Mouse (Mus musculus): ENCODE measurements around the gene Fam47e.
"Not testable (repeated sequence)": the region's sequence is repeated elsewhere in the genome, so short reads cannot be mapped to it uniquely, and the experiment has no call there.

Gene Fam47e

GRCm38 (mm10) chr5:92554891-92555511 lies at the start of gene Fam47e:
Fam47e (plus strand) TSS chr5:92555069.
- no peak for DNase-seq

- peak; percentile 97 for DNase-seq
Measured at GRCm38 (mm10) chr5:92505402-92505865, 49.4 kb upstream of the Fam47e start.

GRCm38 (mm10) chr5:92506301-92506729 lies 48.6 kb upstream of the Fam47e start:
- DNase-seq, result peak; percentile 40

DNA sequence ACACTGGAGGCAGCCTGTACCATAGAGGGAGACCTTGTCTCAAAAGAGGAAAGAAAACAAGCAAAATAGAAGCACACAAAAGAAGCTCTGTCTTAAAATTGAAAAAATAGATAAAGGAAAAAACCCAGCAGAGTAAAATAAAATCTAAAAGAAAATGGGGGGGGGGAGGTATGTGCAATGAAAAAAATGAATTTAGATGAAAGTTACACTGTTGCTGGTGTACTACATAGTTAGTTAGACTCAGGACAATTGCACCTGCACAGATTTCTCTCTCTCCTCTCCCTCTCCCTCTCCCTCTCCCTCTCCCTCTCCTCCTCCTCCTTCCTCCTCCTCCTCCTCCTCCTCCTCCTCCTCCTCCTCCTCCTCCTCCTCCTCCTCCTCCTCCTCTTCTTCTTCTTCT lies 48.1 kb upstream of the Fam47e start, which contains the start of gene Scarb2:
Scarb2 (minus strand) TSS at position 101 of the 400 bp plus-strand sequence.
- DNase-seq, result no peak

DNA sequence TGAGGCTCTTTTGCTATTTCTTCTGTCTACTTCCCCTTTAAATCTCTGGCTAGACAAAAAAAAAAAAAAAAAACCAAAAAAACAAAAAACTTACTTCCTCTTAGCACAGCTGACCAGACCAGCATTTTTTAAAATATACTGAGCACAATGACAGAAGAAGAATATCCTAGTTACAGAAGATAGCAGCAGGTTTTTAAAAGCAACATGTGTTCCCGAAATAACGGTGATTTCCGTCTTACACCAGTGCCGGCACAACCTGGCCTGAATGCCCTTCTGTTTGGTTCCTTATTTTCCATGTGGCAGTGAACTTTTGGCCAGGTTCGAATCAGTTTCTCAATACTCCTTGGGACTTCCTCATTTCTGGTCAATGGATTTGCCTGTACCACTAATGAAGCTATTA lies 46.0 kb upstream of the Fam47e start:
- DNase-seq, result no peak

DNA sequence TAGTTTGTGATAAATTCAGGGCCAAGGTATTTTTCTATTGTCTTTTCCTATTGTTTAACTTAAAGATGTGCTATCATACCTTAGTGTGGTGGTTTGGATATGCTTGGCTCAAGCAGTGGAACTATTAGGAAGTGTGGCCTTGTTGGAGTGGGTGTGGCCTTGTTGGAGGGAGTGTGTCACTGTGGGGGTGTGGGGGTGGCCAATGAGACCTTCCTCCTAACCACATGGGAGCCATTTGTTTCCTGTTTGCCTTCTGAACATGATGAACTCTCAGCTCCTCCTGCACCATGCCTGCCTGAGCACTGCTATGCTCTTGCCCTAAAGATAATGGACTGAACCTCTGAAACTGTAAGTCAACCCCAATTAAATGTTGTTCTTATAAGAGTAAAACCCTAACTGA lies 43.6 kb upstream of the Fam47e start:
- DNase-seq, result no peak

- no peak for DNase-seq
Measured at GRCm38 (mm10) chr5:92512066-92512465, 42.8 kb upstream of the Fam47e start.

- not testable (repeated sequence) for DNase-seq
Measured at GRCm38 (mm10) chr5:92521131-92521530, 33.7 kb upstream of the Fam47e start.

GRCm38 (mm10) chr5:92524821-92525258 lies 30.0 kb upstream of the Fam47e start:
- DNase-seq, result peak; percentile 59

GRCm38 (mm10) chr5:92539698-92540097 lies 15.2 kb upstream of the Fam47e start:
- no peak for DNase-seq

DNA sequence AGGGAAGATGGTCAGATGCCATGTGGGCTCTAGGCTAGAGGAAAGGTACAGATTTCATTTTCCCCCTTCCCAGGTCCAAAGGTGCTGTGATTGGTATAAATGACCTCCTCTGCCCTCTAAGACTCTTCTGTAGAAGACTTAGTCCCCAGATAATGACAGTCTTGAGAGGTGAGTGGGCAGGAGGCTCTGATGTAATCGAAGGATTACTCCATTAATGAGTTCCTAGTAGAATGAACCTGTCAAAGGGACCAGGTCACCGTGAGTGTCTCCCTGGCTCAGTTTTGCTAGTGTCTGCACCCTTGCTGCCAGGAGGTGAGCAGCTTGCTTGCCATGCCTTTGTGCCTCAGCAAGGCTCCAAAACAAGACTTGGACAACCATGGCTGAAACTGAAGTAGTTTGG lies 2.3 kb upstream of the Fam47e start:
- DNase-seq, result no peak

DNA sequence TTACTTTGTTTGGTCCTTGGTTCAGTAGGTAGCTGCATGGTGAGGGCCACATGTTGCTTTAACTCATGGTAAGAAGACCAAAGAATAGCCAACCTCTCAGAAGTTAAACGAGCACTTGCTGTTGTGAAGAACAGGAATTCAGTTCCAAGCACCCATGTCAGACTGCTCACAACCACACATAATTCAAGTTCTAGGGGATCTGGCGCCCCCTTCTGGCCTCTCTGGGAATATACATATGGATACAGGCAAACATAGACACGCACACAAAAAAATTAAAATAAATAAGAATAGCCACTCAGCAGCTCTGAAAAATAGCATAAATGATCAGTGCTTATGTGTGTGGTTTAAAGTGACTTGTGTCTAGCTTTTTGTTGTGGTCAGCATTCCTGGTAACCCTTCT lies 930 bp upstream of the Fam47e start:
- DNase-seq, result peak; percentile 14

DNA sequence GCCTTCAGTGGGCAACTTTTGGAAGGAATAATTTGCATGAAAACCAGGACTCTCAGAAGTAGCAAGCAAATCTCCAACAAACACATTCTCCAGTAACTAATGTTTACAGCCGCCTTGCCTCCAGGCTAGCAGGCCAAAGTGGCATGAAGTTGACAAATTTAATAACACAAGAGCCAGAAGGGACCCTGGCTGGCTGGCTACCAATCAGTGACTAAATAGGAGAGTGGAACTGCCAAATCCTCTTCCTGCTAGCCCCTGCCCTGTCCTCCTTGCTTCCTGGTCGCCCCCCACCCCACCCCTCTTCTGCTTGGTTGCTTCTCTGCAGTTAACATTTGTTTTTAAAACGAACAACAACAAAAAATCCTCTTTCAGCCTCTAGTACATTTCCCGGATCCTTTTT lies 426 bp upstream of the Fam47e start:
- DNase-seq, result no peak

- no peak for DNase-seq
Measured at GRCm38 (mm10) chr5:92555905-92556304, 1.0 kb downstream of the Fam47e start.

DNA sequence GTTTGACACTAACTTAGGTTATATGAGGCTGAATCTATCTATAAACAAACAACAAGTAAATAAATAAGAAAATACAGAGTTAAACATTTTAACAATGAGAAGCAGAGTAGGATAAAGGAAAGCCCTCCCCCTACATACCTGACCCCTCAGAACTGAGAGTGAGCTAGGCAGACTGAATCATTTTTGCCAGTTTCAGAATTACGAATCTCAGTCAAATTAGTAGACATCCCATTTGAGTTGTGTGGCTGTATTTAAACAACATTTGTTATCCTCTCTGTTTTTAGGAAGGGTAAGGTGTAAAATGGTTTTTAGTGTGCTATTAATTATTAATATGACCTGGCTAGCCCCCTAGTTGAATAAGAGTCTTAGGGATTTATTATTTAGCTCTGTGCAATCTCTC lies 2.6 kb downstream of the Fam47e start:
- no peak for DNase-seq

DNA sequence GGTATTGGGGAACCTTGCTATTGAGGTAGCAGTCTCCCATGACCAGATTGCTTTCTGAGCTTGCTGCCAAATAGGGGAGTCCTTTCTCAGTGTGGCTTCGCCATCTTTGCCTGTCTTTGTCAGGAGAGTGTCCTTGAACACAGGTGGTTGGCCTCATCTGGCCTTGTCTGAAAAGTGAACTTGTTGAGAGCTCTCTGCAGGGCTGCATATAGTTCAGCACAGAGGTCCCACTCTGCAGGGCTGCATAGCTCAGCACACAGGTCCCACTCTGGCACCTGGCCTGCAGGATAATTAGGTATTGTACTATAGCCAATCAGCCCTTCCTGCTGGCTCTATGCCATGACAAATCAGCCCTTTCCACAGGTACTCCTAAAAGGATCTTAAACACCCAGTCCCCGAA lies 5.3 kb downstream of the Fam47e start:
- no peak for DNase-seq

DNA sequence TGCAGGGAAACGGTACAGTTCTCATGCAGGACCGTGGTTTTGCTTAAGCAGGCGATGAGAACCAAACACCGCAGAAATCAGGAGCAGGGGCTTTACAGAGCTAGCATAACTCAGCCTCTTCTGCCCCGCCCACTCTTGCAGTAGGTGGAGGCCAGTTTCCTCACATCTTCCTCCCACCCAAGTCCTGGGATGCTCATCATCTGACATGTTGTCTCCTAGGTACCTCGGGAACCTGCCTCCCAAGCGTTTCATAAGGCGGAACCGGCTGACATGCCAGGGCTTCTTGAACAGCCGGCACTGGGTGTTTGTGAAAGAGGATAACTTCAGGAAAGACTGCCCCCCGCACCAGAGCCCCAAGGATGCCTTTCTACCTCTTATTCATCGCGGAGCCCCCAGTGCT lies 7.1 kb downstream of the Fam47e start:
- DNase-seq, result no peak

DNA sequence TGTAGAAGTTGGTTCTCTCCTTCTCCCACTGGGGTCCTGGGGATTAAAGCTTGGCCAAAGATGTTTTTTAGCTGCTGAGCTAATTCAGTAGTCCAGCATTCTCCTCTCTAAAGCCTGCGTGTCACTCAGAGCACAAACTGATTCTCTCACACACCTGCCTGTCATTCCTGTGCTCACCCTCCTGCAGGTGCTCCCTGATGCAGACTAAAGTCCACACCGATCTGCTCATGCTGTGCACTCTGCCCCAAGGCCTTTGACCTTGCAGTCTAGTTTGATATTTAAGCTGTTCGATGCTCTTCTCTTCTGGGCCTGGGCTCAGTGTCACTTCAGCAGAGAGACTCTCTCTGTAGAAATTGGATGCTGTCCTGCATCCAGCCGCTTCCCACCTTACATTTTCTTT lies 16.4 kb downstream of the Fam47e start:
- no peak for DNase-seq

GRCm38 (mm10) chr5:92579559-92579958 lies 24.7 kb downstream of the Fam47e start:
- DNase-seq, result no peak

- DNase-seq, result no peak
Measured at GRCm38 (mm10) chr5:92585932-92586331, 31.1 kb downstream of the Fam47e start.

- no peak for DNase-seq
Measured at GRCm38 (mm10) chr5:92595026-92595425, 40.2 kb downstream of the Fam47e start.

DNA sequence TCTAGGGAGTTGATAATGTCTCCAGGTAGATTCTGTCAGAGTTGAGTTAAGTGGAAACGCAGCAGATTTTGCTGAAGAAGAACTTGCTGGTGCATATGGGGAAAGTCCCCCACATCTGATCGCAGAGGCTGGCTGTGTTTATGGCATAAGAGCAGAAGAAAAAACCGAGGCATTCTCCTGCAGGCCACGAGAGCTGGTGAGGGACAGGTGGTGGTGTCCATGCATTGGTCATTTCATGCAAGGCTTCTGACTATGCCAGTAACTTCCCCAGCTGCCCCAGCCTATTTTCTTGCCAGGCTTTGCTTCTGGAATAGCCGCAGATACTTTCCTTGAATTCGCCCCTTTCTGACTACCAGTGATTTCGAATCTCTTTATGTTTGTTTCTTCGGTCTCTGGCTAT lies 42.0 kb downstream of the Fam47e start:
- no peak for DNase-seq

DNA sequence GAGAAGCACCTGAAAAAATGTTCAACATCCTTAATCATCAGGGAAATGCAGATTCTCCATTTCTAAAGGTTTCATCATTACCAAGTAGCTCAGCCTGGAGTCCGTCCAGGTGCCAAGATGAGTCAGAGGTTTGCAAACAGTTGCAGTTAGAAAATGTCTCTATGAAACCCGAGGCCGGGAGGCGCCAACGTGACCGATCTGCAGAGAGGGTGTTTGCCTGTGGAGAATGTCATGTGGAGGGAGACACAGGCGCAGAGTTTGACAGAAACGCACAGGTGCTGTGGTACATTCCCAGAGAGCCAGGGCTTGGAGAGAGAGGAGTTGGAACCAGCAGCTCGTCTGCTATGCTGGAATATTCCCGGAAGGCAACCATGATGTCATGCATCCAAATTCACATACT lies 44.2 kb downstream of the Fam47e start:
- peak; percentile 39 for DNase-seq

- peak; percentile 80 for DNase-seq
Measured at GRCm38 (mm10) chr5:92602691-92603690, 48.1 kb downstream of the Fam47e start, which contains the start of gene Stbd1. Stbd1 (plus strand) TSS chr5:92603041.
